Mouse (Mus musculus): ENCODE data around the gene Iqcj.

DNA sequence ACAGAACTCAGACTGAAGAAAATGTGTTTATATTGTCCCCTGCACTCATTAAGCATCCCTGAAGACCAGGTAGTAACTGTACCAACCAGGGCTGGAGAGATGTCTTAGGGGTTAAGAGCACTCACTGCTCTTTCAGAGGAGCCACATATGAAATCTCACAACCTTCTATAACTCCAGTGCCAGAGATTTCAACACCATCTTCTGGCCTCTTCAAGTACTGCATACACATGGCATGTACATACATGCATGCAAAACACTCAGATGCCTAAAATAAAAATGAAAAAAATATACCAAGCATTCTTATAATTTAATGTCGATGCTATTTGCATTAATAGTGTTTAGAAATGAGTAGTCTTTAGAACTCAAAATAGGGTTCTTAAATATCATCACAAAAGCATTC lies 88.0 kb downstream of the Iqcj start:
- TF ChIP-seq CTCF (IDR thresholded peaks at IDR 0.05; ENCODE audit: borderline replicate concordance, insufficient read depth, low read depth, low read length) (no peak), POLR2A (IDR thresholded peaks at IDR 0.05; ENCODE audit: borderline replicate concordance, insufficient read depth, low read length) (no peak)

Measured in cerebellum, adult 2 months (tissue).